Mouse (Mus musculus) C2C12 (cell line): ENCODE results near the gene H2-Q2. TPM values are rescaled to one million over a fixed set of nuclear protein-coding genes. Genes with fewer than 3 reads are reported as not detected.
"Not testable (repeated sequence)": the region's sequence is repeated elsewhere in the genome, so short reads cannot be mapped to it uniquely, and the experiment has no call there.

Experiments
- H3K27me3 ChIP-seq: one replicate; pipeline ENCODE4 v1.6.1; 2011; ENCODE audit not compliant: control insufficient read depth, insufficient read depth, insufficient read length
- H3K36me3 ChIP-seq: one replicate; pipeline ENCODE4 v1.6.1; 2011; ENCODE audit not compliant: control insufficient read depth, insufficient read depth
- H3K4me3 ChIP-seq: one replicate; pipeline ENCODE4 v1.5.1; 2011; ENCODE audit warnings: mild to moderate bottlenecking, control low read depth; ENCODE audit not compliant: poor library complexity, insufficient read depth, severe bottlenecking
- H3K79me2 ChIP-seq: one replicate; pipeline ENCODE4 v1.6.1; 2011; ENCODE audit not compliant: control insufficient read depth, insufficient read depth
- H3K79me3 ChIP-seq: one replicate; pipeline ENCODE4 v1.6.1; 2011; ENCODE audit warnings: low read depth, control low read depth
- H3ac ChIP-seq: one replicate; pipeline ENCODE3; 2011; ENCODE audit warnings: low read depth; ENCODE audit not compliant: control insufficient read depth, insufficient read length
- CEBPB ChIP-seq: IDR thresholded peaks from one replicate; pipeline ENCODE4 v1.6.1; 2011; ENCODE audit warnings: low read depth, mild to moderate bottlenecking, control low read depth, moderate library complexity
- CTCF ChIP-seq: IDR thresholded peaks from one replicate; pipeline ENCODE4 v1.5.1; 2011; ENCODE audit not compliant: control insufficient read depth, insufficient read depth, insufficient read length
- FOSL1 ChIP-seq: IDR thresholded peaks from one replicate; pipeline ENCODE4 v1.8.0; 2011; ENCODE audit warnings: mild to moderate bottlenecking, low read length; ENCODE audit not compliant: poor library complexity, insufficient read depth, severe bottlenecking
- MAX ChIP-seq: IDR thresholded peaks from one replicate; pipeline ENCODE4 v1.6.1; 2011; ENCODE audit warnings: mild to moderate bottlenecking, control low read depth
- MYOD1 ChIP-seq: IDR thresholded peaks from one replicate; pipeline ENCODE4 v1.6.1; 2011; ENCODE audit warnings: low read depth; ENCODE audit not compliant: control insufficient read depth, insufficient read length
- MYOG ChIP-seq: IDR thresholded peaks from one replicate; pipeline ENCODE4 v1.6.1; 2011; ENCODE audit not compliant: control insufficient read depth, insufficient read length; ENCODE audit errors: extremely low read depth
- USF1 ChIP-seq: IDR thresholded peaks from one replicate; pipeline ENCODE4 v1.6.1; 2011; ENCODE audit warnings: low read depth, mild to moderate bottlenecking, control low read depth, moderate library complexity
- polyA plus RNA-seq: library from polyadenylated mRNA; unstranded; fragments of >200 nt; fragmentation: generic; extraction: Trizol; gene quantifications from one replicate; pipeline ENCODE4 v1.2.1, GENCODE M21; 2012; ENCODE audit warnings: missing spikeins

H2-Q2 gene
- polyA plus RNA-seq, 1 experiment: 0.11 TPM

DNA sequence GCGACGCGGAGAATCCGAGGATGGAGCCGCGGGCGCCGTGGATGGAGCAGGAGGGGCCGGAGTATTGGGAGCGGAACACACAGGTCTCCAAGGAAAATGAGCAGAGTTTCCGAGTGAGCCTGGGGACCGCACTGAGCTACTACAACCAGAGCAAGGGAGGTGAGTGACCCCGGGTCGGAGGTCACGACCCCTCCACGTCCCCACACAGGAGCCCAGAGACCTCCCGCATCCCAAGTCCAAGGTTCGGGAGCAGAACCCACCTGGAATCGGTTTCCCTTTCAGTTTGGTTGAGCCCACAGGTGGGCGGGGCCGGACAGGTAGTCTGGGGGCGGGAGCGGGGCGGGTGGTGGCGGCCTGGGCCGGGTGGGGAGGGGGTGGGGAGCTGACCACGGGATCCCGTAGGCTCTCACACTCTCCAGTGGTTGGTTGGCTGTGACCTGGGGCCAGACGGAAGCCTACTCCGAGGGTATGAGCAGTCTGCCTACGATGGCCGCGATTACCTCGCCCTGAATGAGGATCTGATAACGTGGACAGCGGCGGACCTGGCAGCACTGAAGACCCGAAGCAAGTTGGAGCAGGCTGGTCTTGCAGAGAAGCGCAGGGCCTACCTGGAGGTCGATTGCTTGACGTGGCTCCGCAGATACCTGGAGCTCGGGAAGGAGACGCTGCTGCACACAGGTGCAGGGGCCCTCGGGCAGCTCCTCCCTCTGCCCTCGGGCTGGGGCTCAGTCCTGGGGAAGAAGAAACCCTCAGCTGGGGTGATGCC, 852 bp downstream of the H2-Q2 start:
- Histone ChIP-seq H3K79me2 (no peaks in the 10 kb centered on the region), H3K79me3 (no peaks in the 10 kb centered on the region), H3K27me3 (no peaks in the 10 kb centered on the region), H3K4me3 (no peak overlapping the region), H3ac (no peak overlapping the region), H3K36me3 (no peaks in the 10 kb centered on the region)
- TF ChIP-seq USF1: no peak
- TF ChIP-seq CEBPB: no peak
- no peak for TF ChIP-seq FOSL1
- no peak for TF ChIP-seq CTCF
- TF ChIP-seq MYOG: no peak
- TF ChIP-seq MYOD1: no peak
- no peak for TF ChIP-seq MAX

DNA sequence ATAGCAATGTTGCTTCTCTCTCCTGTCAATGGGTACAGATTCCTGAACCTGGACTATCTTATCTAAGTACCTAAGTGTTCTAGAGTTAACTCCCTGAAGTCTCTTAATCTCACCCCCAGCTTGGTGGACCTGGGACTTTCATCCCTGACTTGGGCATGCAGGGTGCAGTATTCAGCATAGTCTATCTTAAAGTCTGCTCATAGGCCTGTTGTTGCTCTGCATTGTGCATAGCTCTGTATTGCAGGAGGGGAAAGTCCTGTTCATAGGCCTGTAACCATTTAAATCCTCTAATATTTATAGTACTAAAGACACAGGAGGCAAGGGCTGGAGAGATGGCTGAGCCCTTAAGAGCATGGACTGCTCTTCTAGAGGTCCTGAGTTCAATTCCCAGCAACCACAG, 5.6 kb downstream of the H2-Q2 start:
- not testable (repeated sequence) for H3K79me3 ChIP-seq, H3K4me3 ChIP-seq, H3K79me2 ChIP-seq, H3K36me3 ChIP-seq, H3ac ChIP-seq, H3K27me3 ChIP-seq

DNA sequence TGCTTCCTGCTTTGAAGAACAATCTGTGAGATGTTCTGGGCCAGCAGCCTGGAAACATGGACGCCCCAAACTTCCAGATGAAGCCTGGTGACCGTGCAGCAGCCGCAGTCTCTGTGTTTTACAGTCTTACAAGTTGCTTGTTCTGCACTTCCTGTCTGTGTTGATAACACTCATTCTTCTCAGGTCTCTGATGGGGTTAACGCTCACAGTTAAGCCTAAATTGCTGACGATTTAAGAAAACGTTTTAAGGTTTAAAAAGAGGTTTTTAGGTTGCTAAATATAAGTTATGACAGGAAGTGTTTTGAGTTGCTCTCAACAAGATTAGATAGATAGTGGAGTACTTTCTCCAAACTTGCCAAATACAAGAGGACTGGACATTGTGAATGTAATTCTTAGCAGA, 11.2 kb downstream of the H2-Q2 start:
- not testable (repeated sequence) for H3K27me3 ChIP-seq, H3K36me3 ChIP-seq, H3K4me3 ChIP-seq, H3K79me2 ChIP-seq, H3ac ChIP-seq, H3K79me3 ChIP-seq

DNA sequence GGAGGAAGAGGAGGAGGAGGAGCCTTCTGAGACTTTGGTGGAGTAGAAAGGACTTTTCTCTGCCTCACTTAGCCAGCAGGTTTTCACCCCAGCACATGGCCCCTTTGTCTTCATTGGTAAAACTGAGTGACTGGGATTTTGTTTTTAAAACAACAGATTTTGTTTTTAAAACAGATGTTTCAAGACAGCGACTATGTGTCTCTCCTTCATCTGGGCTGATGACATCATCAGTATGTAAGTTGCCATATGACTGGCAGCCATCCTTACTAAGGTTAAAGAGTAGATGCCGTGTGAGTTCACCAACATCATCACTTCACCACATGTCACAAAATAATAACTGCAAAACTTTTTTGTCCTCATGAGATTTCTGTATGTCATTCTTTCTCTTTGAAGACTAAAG, 12.0 kb downstream of the H2-Q2 start:
- Histone ChIP-seq H3K27me3 (no peaks in the 10 kb centered on the region), H3K79me2 (no peaks in the 10 kb centered on the region), H3ac (no peak overlapping the region), H3K79me3 (no peaks in the 10 kb centered on the region), H3K4me3 (no peak overlapping the region), H3K36me3 (no peaks in the 10 kb centered on the region)
- TF ChIP-seq MYOD1: no peak
- no peak for TF ChIP-seq MYOG
- TF ChIP-seq CTCF: no peak
- no peak for TF ChIP-seq FOSL1

DNA sequence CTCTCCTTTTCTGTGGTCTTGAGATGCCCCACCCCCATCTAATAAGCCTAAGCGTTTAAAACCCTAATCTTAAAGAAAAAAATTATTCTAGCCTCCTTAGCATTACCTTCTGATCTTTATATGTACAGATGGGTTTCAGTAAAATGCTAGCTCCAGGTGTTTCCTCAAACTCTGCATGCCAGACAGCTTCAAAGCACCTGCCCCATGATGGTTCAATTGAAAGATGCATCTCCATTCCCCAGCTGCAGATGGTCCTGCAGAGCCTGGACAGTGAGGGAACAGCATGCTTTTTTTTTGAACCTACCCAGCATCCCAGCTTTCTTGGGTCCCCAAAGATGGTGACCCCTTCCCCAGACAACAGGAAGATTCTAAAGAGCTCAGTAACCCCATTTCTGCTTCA, 15.0 kb downstream of the H2-Q2 start:
- Histone ChIP-seq H3K4me3 (no peak overlapping the region), H3K27me3 (no peaks in the 10 kb centered on the region), H3K79me2 (no peaks in the 10 kb centered on the region), H3K79me3 (no peaks in the 10 kb centered on the region), H3ac (no peak overlapping the region), H3K36me3 (no peaks in the 10 kb centered on the region)
- TF ChIP-seq MYOG: no peak
- TF ChIP-seq CTCF: no peak
- TF ChIP-seq CEBPB: no peak
- no peak for TF ChIP-seq FOSL1
- no peak for TF ChIP-seq MYOD1
- TF ChIP-seq MAX: no peak
- no peak for TF ChIP-seq USF1

DNA sequence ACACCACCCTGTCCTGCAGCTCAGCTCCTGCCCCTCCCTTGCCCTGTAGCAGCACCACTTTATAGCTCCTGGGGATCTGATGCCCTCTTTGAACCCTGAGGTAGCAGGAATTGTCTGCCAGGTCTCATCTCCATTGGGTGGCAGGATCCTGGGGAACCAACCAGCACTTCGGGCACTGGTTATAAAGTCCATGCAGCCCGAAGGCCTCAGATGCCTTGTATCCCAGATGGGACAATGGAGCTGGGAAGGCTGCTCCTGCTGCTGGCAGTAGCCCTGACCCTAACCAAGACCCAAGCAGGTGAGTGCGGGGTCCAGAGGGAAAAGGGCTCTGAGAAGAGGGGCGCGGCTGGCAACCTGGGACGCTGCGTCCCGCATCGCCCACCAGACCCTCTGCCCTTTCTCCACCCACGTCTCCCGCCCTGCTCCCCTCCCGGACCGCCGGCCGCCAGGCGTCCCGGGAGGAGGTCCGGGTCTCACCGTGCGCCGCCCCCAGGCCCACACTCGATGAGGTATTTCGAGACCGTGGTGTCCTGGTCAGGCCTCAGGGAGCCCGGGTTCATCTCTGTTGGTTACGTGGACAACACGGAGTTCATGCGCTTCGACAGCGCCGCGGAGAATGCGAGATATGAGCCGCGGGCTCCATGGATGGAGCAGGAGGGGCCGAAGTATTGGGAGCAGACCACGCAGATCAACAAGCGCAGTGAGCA, 16.9 kb downstream of the H2-Q2 start:
- Histone ChIP-seq H3ac (no peak overlapping the region), H3K79me3 (no peaks in the 10 kb centered on the region), H3K36me3 (no peaks in the 10 kb centered on the region), H3K27me3 (no peaks in the 10 kb centered on the region), H3K4me3 (no peak overlapping the region), H3K79me2 (no peaks in the 10 kb centered on the region)
- no peak for TF ChIP-seq FOSL1
- TF ChIP-seq MYOG: no peak
